19 mouse cellular contexts compared by ENCODE assay signal in the genomic region with DNA sequence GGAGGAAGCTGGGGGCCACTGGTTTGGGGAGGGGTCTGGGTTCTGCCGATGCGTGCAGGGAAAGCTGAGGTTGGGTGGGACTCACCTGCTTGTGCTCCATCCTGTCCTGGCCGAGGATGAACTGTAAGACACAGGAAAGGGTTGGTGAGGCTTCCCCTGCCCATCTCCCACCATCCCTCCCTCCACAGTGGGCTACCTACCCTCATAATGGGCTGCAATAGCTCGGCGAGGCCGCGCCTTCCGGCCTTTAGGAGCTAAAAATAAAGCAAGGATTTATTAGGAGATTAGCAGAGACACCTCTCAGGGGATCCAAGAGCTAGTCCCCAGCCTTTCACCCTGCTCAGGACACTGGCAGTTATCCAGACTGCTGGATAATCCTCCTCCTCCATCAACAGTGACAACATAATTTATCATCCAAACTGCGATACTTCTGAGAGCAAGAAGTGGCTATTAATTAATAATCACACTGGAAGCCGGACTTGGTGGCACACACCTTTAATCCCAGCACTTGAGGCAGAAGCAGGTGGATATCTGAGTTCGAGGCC. TPM values are rescaled to one million over a fixed set of nuclear protein-coding genes. Genes with fewer than 3 reads are reported as not detected.
DNase-seq lines count a peak whose midpoint lies in the region; ATAC-seq and TF ChIP-seq lines count a peak whose summit lies in the region.
"Had no signal": no experiment of that assay in that cellular context is flagged by ENCODE, and none has a peak within 500 bp of the region (broad histone marks: within the 10 kb centered on the region; RNA-seq: fewer than 3 reads in every experiment).

No protein-coding gene starts in this region.

- TF ChIP-seq CTCF in intestine, postnatal 0 days (IDR thresholded peaks at IDR 0.05; ENCODE audit: low read depth) = no peak
- TF ChIP-seq CTCF in liver, adult 2 months (IDR thresholded peaks at IDR 0.05; ENCODE audit: low read depth, low read length) = no peak

- H3K9me3 ChIP-seq in intestine, postnatal 0 days (ENCODE audit: control insufficient read depth) = no peaks in the 10 kb centered on the region
- H3K9me3 ChIP-seq in intestine, embryonic 15.5 days = no peaks in the 10 kb centered on the region
- no peaks in the 10 kb centered on the region for H3K9me3 ChIP-seq in embryonic facial prominence, embryonic 10.5 days
- H3K9me3 ChIP-seq: hindbrain, embryonic 10.5 days; midbrain, embryonic 15.5 days had no signal

- H3K4me1 ChIP-seq in intestine, postnatal 0 days (replicated peaks; ENCODE audit: control insufficient read depth, insufficient read depth, low read length) = peaks cover 7% of the 10 kb centered on the region; the same call in 1 of the 2 replicates
- H3K4me1 ChIP-seq in intestine, embryonic 15.5 days (replicated peaks) = peaks cover 17% of the 10 kb centered on the region
- peaks cover 7% of the 10 kb centered on the region; the same call in 1 of the 2 replicates for H3K4me1 ChIP-seq in liver, adult 2 months (ENCODE audit: control insufficient read depth, insufficient read depth, low read length)
- H3K4me1 ChIP-seq in embryonic facial prominence, embryonic 10.5 days = peaks cover 20% of the 10 kb centered on the region

- no peak for TF ChIP-seq POLR2A in liver, adult 2 months (IDR thresholded peaks at IDR 0.05; ENCODE audit: extremely low read depth, insufficient read depth, low read length)

- no peaks in the 10 kb centered on the region for H3K27me3 ChIP-seq in intestine, postnatal 0 days (replicated peaks; ENCODE audit: control insufficient read depth, insufficient read depth, low read length)
- no peaks in the 10 kb centered on the region for H3K27me3 ChIP-seq in intestine, embryonic 15.5 days (replicated peaks)
- H3K27me3 ChIP-seq in liver, adult 2 months (ENCODE audit: control insufficient read depth, insufficient read depth, low read length) = no peaks in the 10 kb centered on the region
- 0 out of 2 replicates have a peak, but pooled peaks cover 7% of the 10 kb centered on the region for H3K27me3 ChIP-seq in embryonic facial prominence, embryonic 10.5 days (replicated peaks; ENCODE audit: low read depth, poor library complexity, severe bottlenecking)
- H3K27me3 ChIP-seq: midbrain, embryonic 15.5 days had no signal

- H3K36me3 ChIP-seq in intestine, postnatal 0 days (ENCODE audit: control insufficient read depth, insufficient read depth) = no peaks in the 10 kb centered on the region
- no peaks in the 10 kb centered on the region for H3K36me3 ChIP-seq in intestine, embryonic 15.5 days
- H3K36me3 ChIP-seq in liver, adult 2 months (ENCODE audit: control insufficient read depth, insufficient read depth, low read length) = no peaks in the 10 kb centered on the region
- H3K36me3 ChIP-seq in embryonic facial prominence, embryonic 10.5 days (replicated peaks) = no peaks in the 10 kb centered on the region
- H3K36me3 ChIP-seq: hindbrain, embryonic 10.5 days; midbrain, embryonic 15.5 days had no signal

- no peaks in the 10 kb centered on the region for H3K79me2 ChIP-seq in liver, adult 2 months (ENCODE audit: control insufficient read depth, insufficient read depth, low read length)

- peak overlapping the region; percentile 84 for H3K27ac ChIP-seq in intestine, postnatal 0 days (ENCODE audit: low read depth, low read length)
- H3K27ac ChIP-seq in intestine, embryonic 15.5 days = no peak overlapping the region
- peak overlapping the region; percentile 49; the same call in 1 of the 2 replicates for H3K27ac ChIP-seq in liver, adult 2 months (replicated peaks; ENCODE audit: insufficient read depth, low read depth, low read length)
- no peak overlapping the region for H3K27ac ChIP-seq in embryonic facial prominence, embryonic 10.5 days (replicated peaks)
- H3K27ac ChIP-seq: hindbrain, embryonic 10.5 days; left cerebral cortex, adult 2 months; midbrain, embryonic 15.5 days had no signal

- no peak overlapping the region for H3K4me2 ChIP-seq in intestine, postnatal 0 days (replicated peaks; ENCODE audit: low read depth)
- H3K4me2 ChIP-seq in intestine, embryonic 15.5 days (replicated peaks) = no peak overlapping the region
- H3K4me2 ChIP-seq: midbrain, embryonic 15.5 days had no signal

- 60% methylated on average over 11 of the region's 11 CpGs for WGBS in intestine, postnatal 0 days
- 55% methylated on average over 11 of the region's 11 CpGs for WGBS in intestine, embryonic 15.5 days
- WGBS in liver, adult 2 months = 71% methylated on average over 11 of the region's 11 CpGs
- 68% methylated on average over 11 of the region's 11 CpGs for WGBS in embryonic facial prominence, embryonic 10.5 days

- no peak overlapping the region for H3K4me3 ChIP-seq in intestine, postnatal 0 days (ENCODE audit: low read depth, low read length)
- H3K4me3 ChIP-seq in intestine, embryonic 15.5 days (replicated peaks) = no peak overlapping the region
- no peak overlapping the region for H3K4me3 ChIP-seq in liver, adult 2 months (ENCODE audit: insufficient read depth, low read depth, low read length)
- H3K4me3 ChIP-seq in embryonic facial prominence, embryonic 10.5 days = 0 out of 2 replicates have a peak overlapping the region, but pooled peaks have one; percentile 15
- H3K4me3 ChIP-seq: hindbrain, embryonic 10.5 days; left cerebral cortex, adult 2 months; midbrain, embryonic 15.5 days had no signal

- H3K9ac ChIP-seq in intestine, postnatal 0 days (ENCODE audit: low read depth, low read length) = no peak overlapping the region
- H3K9ac ChIP-seq in intestine, embryonic 15.5 days = no peak overlapping the region
- H3K9ac ChIP-seq in liver, adult 2 months (ENCODE audit: low read depth, low read length) = no peak overlapping the region
- H3K9ac ChIP-seq: midbrain, embryonic 15.5 days had no signal

- peak; percentile 33 for DNase-seq in cerebellum, adult 9-11 months
- no peak for DNase-seq in cerebellum, adult 9-10 months
- no peak for DNase-seq in liver, adult 2 months (ENCODE audit: extremely low read depth, low read depth, low spot score)
- no peak for DNase-seq in liver
- no peak for DNase-seq in embryonic facial prominence, embryonic 10.5 days (ENCODE audit: low spot score)
- DNase-seq in adrenal gland, postnatal 14 days = no peak
- DNase-seq: adrenal gland, adult 2 months; cerebellum, postnatal 14 days; layer of hippocampus, adult 9-11 months; left cerebral cortex, postnatal 4 days; lung, postnatal 10 days; right cerebral cortex, adult 18-20 months; thymus, postnatal 36 days had no signal

- ATAC-seq in intestine, postnatal 0 days = no peak
- ATAC-seq in intestine, embryonic 15.5 days = no peak
- ATAC-seq: forebrain, embryonic 16.5 days; midbrain, embryonic 15.5 days had no signal

RNA-seq across cellular contexts. Expression of a gene that starts 2.2 kb away (rescaled TPM):
- 6.6 and 7.2 TPM in 2 replicates for polyA plus RNA-seq in intestine, postnatal 0 days (2015; fragmentation: Nextera tagmentation; extraction: Ambion mirVana)
- 6.6 and 7.0 TPM in 2 replicates for polyA plus RNA-seq in intestine, embryonic 15.5 days (2015; fragmentation: Nextera tagmentation; extraction: Ambion mirVana)
- total RNA-seq in liver, adult 2 months (2014; rRNA removed) = 2.6 and 3.0 TPM in 2 replicates
- polyA plus RNA-seq in liver, adult 2 months (2012; rRNA removed) = 9.5 and 18.0 TPM in 2 replicates
- polyA plus RNA-seq in embryonic facial prominence, embryonic 10.5 days (2016; fragmentation: Nextera tagmentation; extraction: Ambion mirVana) = 1.2 and 2.2 TPM in 2 replicates
- 20.3 and 21.5 TPM in 2 replicates for total RNA-seq in adrenal gland, postnatal 14 days (2021)

RNA-seq across cellular contexts. Expression of a gene that starts 2.4 kb away (rescaled TPM):
- 4.1 and 4.8 TPM in 2 replicates for polyA plus RNA-seq in intestine, postnatal 0 days (2015; fragmentation: Nextera tagmentation; extraction: Ambion mirVana)
- polyA plus RNA-seq in intestine, embryonic 15.5 days (2015; fragmentation: Nextera tagmentation; extraction: Ambion mirVana) = 2.6 and 3.1 TPM in 2 replicates
- total RNA-seq in liver, adult 2 months (2014; rRNA removed) = 2.5 and 3.4 TPM in 2 replicates
- 2.6 and 3.6 TPM in 2 replicates for polyA plus RNA-seq in liver, adult 2 months (2012; rRNA removed)
- 0.88 and 1.3 TPM in 2 replicates for polyA plus RNA-seq in embryonic facial prominence, embryonic 10.5 days (2016; fragmentation: Nextera tagmentation; extraction: Ambion mirVana)
- 3.9 and 4.6 TPM in 2 replicates for total RNA-seq in adrenal gland, postnatal 14 days (2021)

RNA-seq across cellular contexts. Expression of a gene that starts 7.9 kb away (rescaled TPM):
- 1.6 and 1.8 TPM in 2 replicates for polyA plus RNA-seq in intestine, postnatal 0 days (2015; fragmentation: Nextera tagmentation; extraction: Ambion mirVana)
- polyA plus RNA-seq in intestine, embryonic 15.5 days (2015; fragmentation: Nextera tagmentation; extraction: Ambion mirVana) = 0.33 and 0.54 TPM in 2 replicates
- 1.0 and 1.4 TPM in 2 replicates for total RNA-seq in liver, adult 2 months (2014; rRNA removed)
- polyA plus RNA-seq in liver, adult 2 months (2012; rRNA removed) = 0.58 and 1.1 TPM in 2 replicates
- 0.15 TPM in 1 of 2 replicates, not detected in the other for polyA plus RNA-seq in embryonic facial prominence, embryonic 10.5 days (2016; fragmentation: Nextera tagmentation; extraction: Ambion mirVana)
- 2.7 and 4.0 TPM in 2 replicates for total RNA-seq in adrenal gland, postnatal 14 days (2021)

RNA-seq across cellular contexts. Expression of a gene that starts 11.6 kb away (rescaled TPM):
- polyA plus RNA-seq in intestine, postnatal 0 days (2015; fragmentation: Nextera tagmentation; extraction: Ambion mirVana) = 26.7 and 27.6 TPM in 2 replicates
- polyA plus RNA-seq in intestine, embryonic 15.5 days (2015; fragmentation: Nextera tagmentation; extraction: Ambion mirVana) = 62.1 and 63.9 TPM in 2 replicates
- 26.2 and 31.9 TPM in 2 replicates for total RNA-seq in liver, adult 2 months (2014; rRNA removed)
- 17.5 and 25.8 TPM in 2 replicates for polyA plus RNA-seq in liver, adult 2 months (2012; rRNA removed)
- 136 and 141 TPM in 2 replicates for polyA plus RNA-seq in embryonic facial prominence, embryonic 10.5 days (2016; fragmentation: Nextera tagmentation; extraction: Ambion mirVana)
- 71.6 and 72.4 TPM in 2 replicates for total RNA-seq in adrenal gland, postnatal 14 days (2021)

RNA-seq across cellular contexts. Expression of a gene that starts 21.3 kb away (rescaled TPM):
- polyA plus RNA-seq in intestine, postnatal 0 days (2015; fragmentation: Nextera tagmentation; extraction: Ambion mirVana) = 279 and 291 TPM in 2 replicates
- 517 and 559 TPM in 2 replicates for polyA plus RNA-seq in intestine, embryonic 15.5 days (2015; fragmentation: Nextera tagmentation; extraction: Ambion mirVana)
- 370 and 386 TPM in 2 replicates for total RNA-seq in liver, adult 2 months (2014; rRNA removed)
- polyA plus RNA-seq in liver, adult 2 months (2012; rRNA removed) = 184 and 221 TPM in 2 replicates
- 780 and 781 TPM in 2 replicates for polyA plus RNA-seq in embryonic facial prominence, embryonic 10.5 days (2016; fragmentation: Nextera tagmentation; extraction: Ambion mirVana)
- 642 and 752 TPM in 2 replicates for total RNA-seq in adrenal gland, postnatal 14 days (2021)

Comparison
In these comparisons a context has a peak if more than half of its experiments do, and no peak if none do; other contexts are left out.
1. H3K27ac ChIP-seq: peak in intestine, postnatal 0 days (single experiment) and liver, adult 2 months (single experiment); none in intestine, embryonic 15.5 days (single experiment) and embryonic facial prominence, embryonic 10.5 days (single experiment).